Mouse (Mus musculus): ENCODE measurements at regions not wholly inside any gene's neighbourhood (a gene's known extent, or its start where the extent isn't known, plus 50 kb on each side); places are given as distances from the start of the nearest gene placed in this dataset.

GRCm38 (mm10) chr1:190290061-190290460, 119.5 kb upstream of the Prox1 start:
- Histone ChIP-seq H3K27ac (ENCODE audit: insufficient read depth, low read length) (no peak overlapping the region), H3K36me3 (ENCODE audit: control insufficient read depth, insufficient read depth, low read length, poor library complexity, severe bottlenecking) (no peaks in the 10 kb centered on the region), H3K4me3 (ENCODE audit: low read depth, low read length) (no peak overlapping the region), H3K9me3 (replicated peaks; ENCODE audit: control insufficient read depth, insufficient read depth, low read length, poor library complexity, severe bottlenecking) (no peaks in the 10 kb centered on the region), H3K4me1 (ENCODE audit: control insufficient read depth, insufficient read depth, low read length) (no peaks in the 10 kb centered on the region), H3K9ac (ENCODE audit: low read depth, poor library complexity, severe bottlenecking) (no peak overlapping the region), H3K27me3 (ENCODE audit: control insufficient read depth, insufficient read depth, low read length, poor library complexity, severe bottlenecking) (no peaks in the 10 kb centered on the region)
- no peak for TF ChIP-seq POLR2A (IDR thresholded peaks at IDR 0.05; ENCODE audit: insufficient read depth, low read length)
- TF ChIP-seq CTCF (IDR thresholded peaks at IDR 0.05; ENCODE audit: low read depth, low read length) = no peak
- TF ChIP-seq EP300 (IDR thresholded peaks at IDR 0.05; ENCODE audit: insufficient read depth, low read depth, low read length) = no peak

GRCm38 (mm10) chr1:190286481-190287145, 116.1 kb upstream of the Prox1 start:
- TF ChIP-seq EP300 (IDR thresholded peaks at IDR 0.05; ENCODE audit: insufficient read depth, low read depth, low read length) = no peak
- no peak for TF ChIP-seq CTCF (IDR thresholded peaks at IDR 0.05; ENCODE audit: low read depth, low read length)
- TF ChIP-seq POLR2A (IDR thresholded peaks at IDR 0.05; ENCODE audit: insufficient read depth, low read length) = no peak
- no peaks in the 10 kb centered on the region for H3K4me1 ChIP-seq (ENCODE audit: control insufficient read depth, insufficient read depth, low read length)
- H3K36me3 ChIP-seq (ENCODE audit: control insufficient read depth, insufficient read depth, low read length, poor library complexity, severe bottlenecking) = no peaks in the 10 kb centered on the region
- H3K9me3 ChIP-seq (replicated peaks; ENCODE audit: control insufficient read depth, insufficient read depth, low read length, poor library complexity, severe bottlenecking) = no peaks in the 10 kb centered on the region
- no peak overlapping the region for H3K9ac ChIP-seq (ENCODE audit: low read depth, poor library complexity, severe bottlenecking)
- H3K27ac ChIP-seq (ENCODE audit: insufficient read depth, low read length) = no peak overlapping the region
- no peak overlapping the region for H3K4me3 ChIP-seq (ENCODE audit: low read depth, low read length)
- no peaks in the 10 kb centered on the region for H3K27me3 ChIP-seq (ENCODE audit: control insufficient read depth, insufficient read depth, low read length, poor library complexity, severe bottlenecking)

- H3K27ac ChIP-seq (ENCODE audit: insufficient read depth, low read length) = no peak overlapping the region
- no peaks in the 10 kb centered on the region for H3K4me1 ChIP-seq (ENCODE audit: control insufficient read depth, insufficient read depth, low read length)
- H3K9me3 ChIP-seq (replicated peaks; ENCODE audit: control insufficient read depth, insufficient read depth, low read length, poor library complexity, severe bottlenecking) = no peaks in the 10 kb centered on the region
- H3K4me3 ChIP-seq (ENCODE audit: low read depth, low read length) = no peak overlapping the region
- no peak overlapping the region for H3K9ac ChIP-seq (ENCODE audit: low read depth, poor library complexity, severe bottlenecking)
- H3K27me3 ChIP-seq (ENCODE audit: control insufficient read depth, insufficient read depth, low read length, poor library complexity, severe bottlenecking) = no peaks in the 10 kb centered on the region
- no peaks in the 10 kb centered on the region for H3K36me3 ChIP-seq (ENCODE audit: control insufficient read depth, insufficient read depth, low read length, poor library complexity, severe bottlenecking)
- no peak for TF ChIP-seq EP300 (IDR thresholded peaks at IDR 0.05; ENCODE audit: insufficient read depth, low read depth, low read length)
- no peak for TF ChIP-seq CTCF (IDR thresholded peaks at IDR 0.05; ENCODE audit: low read depth, low read length)
- no peak for TF ChIP-seq POLR2A (IDR thresholded peaks at IDR 0.05; ENCODE audit: insufficient read depth, low read length)
Observed at GRCm38 (mm10) chr1:190285636-190286035, 115.1 kb upstream of the Prox1 start.

GRCm38 (mm10) chr1:190285049-190285448, 114.5 kb upstream of the Prox1 start:
- no peak overlapping the region for H3K27ac ChIP-seq (ENCODE audit: insufficient read depth, low read length)
- H3K27me3 ChIP-seq (ENCODE audit: control insufficient read depth, insufficient read depth, low read length, poor library complexity, severe bottlenecking) = no peaks in the 10 kb centered on the region
- H3K9me3 ChIP-seq (replicated peaks; ENCODE audit: control insufficient read depth, insufficient read depth, low read length, poor library complexity, severe bottlenecking) = no peaks in the 10 kb centered on the region
- no peak overlapping the region for H3K9ac ChIP-seq (ENCODE audit: low read depth, poor library complexity, severe bottlenecking)
- H3K36me3 ChIP-seq (ENCODE audit: control insufficient read depth, insufficient read depth, low read length, poor library complexity, severe bottlenecking) = no peaks in the 10 kb centered on the region
- no peaks in the 10 kb centered on the region for H3K4me1 ChIP-seq (ENCODE audit: control insufficient read depth, insufficient read depth, low read length)
- H3K4me3 ChIP-seq (ENCODE audit: low read depth, low read length) = no peak overlapping the region
- TF ChIP-seq EP300 (IDR thresholded peaks at IDR 0.05; ENCODE audit: insufficient read depth, low read depth, low read length) (no peak), CTCF (IDR thresholded peaks at IDR 0.05; ENCODE audit: low read depth, low read length) (no peak), POLR2A (IDR thresholded peaks at IDR 0.05; ENCODE audit: insufficient read depth, low read length) (no peak)

GRCm38 (mm10) chr1:190284138-190284537, 113.6 kb upstream of the Prox1 start:
- H3K4me3 ChIP-seq (ENCODE audit: low read depth, low read length) = no peak overlapping the region
- no peaks in the 10 kb centered on the region for H3K4me1 ChIP-seq (ENCODE audit: control insufficient read depth, insufficient read depth, low read length)
- TF ChIP-seq CTCF (IDR thresholded peaks at IDR 0.05; ENCODE audit: low read depth, low read length) (no peak), POLR2A (IDR thresholded peaks at IDR 0.05; ENCODE audit: insufficient read depth, low read length) (no peak), EP300 (IDR thresholded peaks at IDR 0.05; ENCODE audit: insufficient read depth, low read depth, low read length) (no peak)
- H3K27me3 ChIP-seq (ENCODE audit: control insufficient read depth, insufficient read depth, low read length, poor library complexity, severe bottlenecking) = no peaks in the 10 kb centered on the region
- no peaks in the 10 kb centered on the region for H3K9me3 ChIP-seq (replicated peaks; ENCODE audit: control insufficient read depth, insufficient read depth, low read length, poor library complexity, severe bottlenecking)
- H3K27ac ChIP-seq (ENCODE audit: insufficient read depth, low read length) = no peak overlapping the region
- H3K9ac ChIP-seq (ENCODE audit: low read depth, poor library complexity, severe bottlenecking) = no peak overlapping the region
- no peaks in the 10 kb centered on the region for H3K36me3 ChIP-seq (ENCODE audit: control insufficient read depth, insufficient read depth, low read length, poor library complexity, severe bottlenecking)

- H3K4me3 ChIP-seq (ENCODE audit: low read depth, low read length) = no peak overlapping the region
- H3K9me3 ChIP-seq (replicated peaks; ENCODE audit: control insufficient read depth, insufficient read depth, low read length, poor library complexity, severe bottlenecking) = no peaks in the 10 kb centered on the region
- no peak overlapping the region for H3K9ac ChIP-seq (ENCODE audit: low read depth, poor library complexity, severe bottlenecking)
- H3K27me3 ChIP-seq (ENCODE audit: control insufficient read depth, insufficient read depth, low read length, poor library complexity, severe bottlenecking) = no peaks in the 10 kb centered on the region
- no peak overlapping the region for H3K27ac ChIP-seq (ENCODE audit: insufficient read depth, low read length)
- H3K36me3 ChIP-seq (ENCODE audit: control insufficient read depth, insufficient read depth, low read length, poor library complexity, severe bottlenecking) = no peaks in the 10 kb centered on the region
- H3K4me1 ChIP-seq (ENCODE audit: control insufficient read depth, insufficient read depth, low read length) = no peaks in the 10 kb centered on the region
- TF ChIP-seq CTCF (IDR thresholded peaks at IDR 0.05; ENCODE audit: low read depth, low read length) (no peak), POLR2A (IDR thresholded peaks at IDR 0.05; ENCODE audit: insufficient read depth, low read length) (no peak)
Observed at GRCm38 (mm10) chr1:190280081-190280858, 109.8 kb upstream of the Prox1 start.

Measured in ES-Bruce4 (cell line).